In the genomic region with DNA sequence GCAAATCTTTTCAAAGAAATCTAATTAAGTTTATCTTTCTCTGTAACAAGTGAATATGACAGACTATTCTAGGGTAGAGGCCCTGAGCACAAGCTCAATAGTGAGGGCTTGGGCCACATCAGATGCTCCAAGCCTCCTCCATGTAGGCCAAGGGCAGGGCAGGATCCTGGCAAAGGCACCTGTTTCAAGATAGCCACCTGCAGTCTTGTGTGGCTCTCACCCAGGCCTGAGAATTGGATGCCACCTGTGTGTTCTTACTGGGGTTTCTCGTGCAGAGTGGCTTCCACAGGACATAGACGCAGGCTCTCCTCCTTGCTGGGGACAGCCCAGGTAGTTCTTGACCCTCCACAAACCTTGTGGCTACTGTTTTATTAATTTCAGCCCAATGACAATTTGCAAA, we compare ENCODE assay signal across 26 mouse cellular contexts. TPM values are rescaled to one million over a fixed set of nuclear protein-coding genes. Genes with fewer than 3 reads are reported as not detected.
"Had no signal": no experiment of that assay in that cellular context is flagged by ENCODE, and none has a peak within 500 bp of the region (broad histone marks: within the 10 kb centered on the region; RNA-seq: fewer than 3 reads in every experiment).

No protein-coding gene starts in this region.

- H3K4me3 ChIP-seq: limb, embryonic 10.5 days; limb, embryonic 13.5 days; liver, embryonic 12.5 days; liver, embryonic 15.5 days; lung, embryonic 15.5 days; megakaryocyte, embryonic 14.5 days; midbrain, embryonic 10.5 days; midbrain, embryonic 13.5 days had no signal

- ATAC-seq: liver, embryonic 12.5 days; midbrain, embryonic 13.5 days had no signal

- H3K36me3 ChIP-seq: limb, embryonic 10.5 days; limb, embryonic 13.5 days; liver, embryonic 12.5 days; liver, embryonic 15.5 days; lung, embryonic 15.5 days; midbrain, embryonic 10.5 days; midbrain, embryonic 13.5 days had no signal

- H3K27me3 ChIP-seq: lung, embryonic 15.5 days; midbrain, embryonic 13.5 days had no signal

- H3K27ac ChIP-seq: kidney, postnatal 0 days; limb, embryonic 10.5 days; limb, embryonic 13.5 days; liver, embryonic 12.5 days; liver, embryonic 15.5 days; lung, embryonic 15.5 days; midbrain, embryonic 10.5 days; midbrain, embryonic 13.5 days had no signal

- H3K9me3 ChIP-seq: limb, embryonic 10.5 days; limb, embryonic 13.5 days; liver, embryonic 12.5 days; liver, embryonic 15.5 days; lung, embryonic 15.5 days; megakaryocyte, embryonic 14.5 days; midbrain, embryonic 10.5 days; midbrain, embryonic 13.5 days had no signal

- DNase-seq: kidney, postnatal 25 days; layer of hippocampus, postnatal 36 days; liver; thymus, adult 18-20 months; thymus, postnatal 4 days had no signal

- H3K9ac ChIP-seq: limb, embryonic 13.5 days; liver, embryonic 12.5 days; liver, embryonic 15.5 days; lung, embryonic 15.5 days; midbrain, embryonic 13.5 days had no signal

- H3K4me1 ChIP-seq: limb, embryonic 10.5 days; limb, embryonic 13.5 days; liver, embryonic 12.5 days; liver, embryonic 15.5 days; lung, embryonic 15.5 days; megakaryocyte, embryonic 14.5 days; midbrain, embryonic 10.5 days; midbrain, embryonic 13.5 days had no signal

- H3K4me2 ChIP-seq: limb, embryonic 13.5 days; liver, embryonic 12.5 days; liver, embryonic 15.5 days; lung, embryonic 15.5 days; midbrain, embryonic 13.5 days had no signal

RNA-seq across cellular contexts. Expression of gene Ace3, which starts 16.2 kb away (rescaled TPM):
- total RNA-seq: layer of hippocampus, adult 8-10 months; layer of hippocampus, postnatal 10 days; layer of hippocampus, postnatal 36 days; left cerebral cortex, adult 8-10 months; left cerebral cortex, postnatal 14 days; midbrain, postnatal 0 days had no signal
- polyA plus RNA-seq: kidney, embryonic 14.5 days; kidney, postnatal 0 days; large intestine, adult 2 months; limb, embryonic 10.5 days; limb, embryonic 13.5 days; liver, embryonic 12.5 days; liver, embryonic 15.5 days; midbrain, embryonic 10.5 days; midbrain, embryonic 13.5 days; midbrain, postnatal 0 days; neural tube, embryonic 11.5 days; neural tube, embryonic 14.5 days; small intestine, adult 2 months; spleen, adult 2 months; stomach, embryonic 16.5 days had no signal
